Mouse (Mus musculus) midbrain, embryonic 15.5 days (tissue): Measurements from ENCODE around the gene Cr2. TPM values are rescaled to one million over a fixed set of nuclear protein-coding genes. Genes with fewer than 3 reads are reported as not detected.
"Not testable (repeated sequence)": the region's sequence is repeated elsewhere in the genome, so short reads cannot be mapped to it uniquely, and the experiment has no call there.

Experiments used
- ATAC-seq: fragments of 200-750 bp; cut with Nextera tagmentation; replicated peaks from 2 replicates; pipeline ENCODE4 v1.8.0; 2017; ENCODE audit warnings: moderate TSS enrichment
- H3K27ac ChIP-seq: fragments of 300-500 bp; sonication (generic); 2 replicates; pipeline ENCODE4 v1.5.1; 2015; ENCODE audit warnings: mild to moderate bottlenecking, inconsistent platforms
- H3K27me3 ChIP-seq: fragments of 300-500 bp; sonication (generic); replicated peaks from 2 replicates; pipeline ENCODE4 v1.6.1; 2015; ENCODE audit warnings: inconsistent platforms
- H3K36me3 ChIP-seq: fragments of 300-500 bp; sonication (generic); replicated peaks from 2 replicates; pipeline ENCODE4 v1.6.1; 2015; ENCODE audit warnings: inconsistent platforms
- H3K4me1 ChIP-seq: fragments of 300-500 bp; sonication (generic); 2 replicates; pipeline ENCODE4 v1.6.1; 2015; ENCODE audit warnings: inconsistent platforms
- H3K4me2 ChIP-seq: fragments of 300-500 bp; sonication (generic); 2 replicates; pipeline ENCODE4 v1.6.1; 2015; ENCODE audit warnings: inconsistent platforms, mild to moderate bottlenecking, moderate library complexity
- H3K4me3 ChIP-seq: fragments of 300-500 bp; sonication (generic); 2 replicates; pipeline ENCODE4 v1.5.1; 2015; ENCODE audit warnings: mild to moderate bottlenecking, inconsistent platforms
- H3K9ac ChIP-seq: fragments of 300-500 bp; sonication (generic); 2 replicates; pipeline ENCODE4 v1.6.1; 2015; ENCODE audit warnings: mild to moderate bottlenecking, inconsistent platforms
- H3K9me3 ChIP-seq: fragments of 300-500 bp; sonication (generic); 2 replicates; pipeline ENCODE4 v1.6.1; 2016; ENCODE audit warnings: inconsistent platforms
- WGBS: fragments of 180-500 bp; shearing (Covaris S2); methylation state at CpG from one replicate; pipeline ENCODE4 v1.1.7; 2015; ENCODE audit warnings: mixed read lengths; 5-methylcytosine and 5-hydroxymethylcytosine counted together
- polyA plus RNA-seq: library from polyadenylated mRNA; unstranded; fragments of >200 nt; fragmentation: Nextera tagmentation; extraction: Ambion mirVana; gene quantifications from 2 replicates; pipeline ENCODE4 v1.2.1, GENCODE M21; 2015

Gene Cr2
- 0.45 and 0.98 TPM in 2 replicates for polyA plus RNA-seq

- WGBS, result 7% methylated on average over 20 of the region's 20 CpGs
- peak within 1 kb of the TSS; percentile 69 for H3K4me2 ChIP-seq
- H3K9me3 ChIP-seq, result no peaks in the 10 kb centered on the region
- peak within 1 kb of the TSS; percentile 36 for H3K4me3 ChIP-seq
- no peaks in the 10 kb centered on the region for H3K27me3 ChIP-seq
- peak; percentile 99 for ATAC-seq
- H3K36me3 ChIP-seq, result no peaks in the 10 kb centered on the region
- peak within 1 kb of the TSS; percentile 4; the same call in 1 of the 2 replicates for H3K9ac ChIP-seq
- H3K27ac ChIP-seq, result no peak within 1 kb of the TSS
- peaks cover 6% of the 10 kb centered on the region for H3K4me1 ChIP-seq
Observed at GRCm38 (mm10) chr1:195175980-195176931, at the start of gene Cr2. Cr2 (minus strand) TSS chr1:195176716.

GRCm38 (mm10) chr1:195221781-195222180, 45.3 kb upstream of the Cr2 start:
- H3K4me1 ChIP-seq, result no peaks in the 10 kb centered on the region
- no peaks in the 10 kb centered on the region for H3K27me3 ChIP-seq
- 45% methylated on average over 2 of the region's 2 CpGs for WGBS
- H3K9ac ChIP-seq, result no peak overlapping the region
- no peaks in the 10 kb centered on the region for H3K36me3 ChIP-seq
- H3K4me2 ChIP-seq, result no peak overlapping the region
- no peak for ATAC-seq
- H3K27ac ChIP-seq, result no peak overlapping the region
- no peaks in the 10 kb centered on the region for H3K9me3 ChIP-seq
- no peak overlapping the region for H3K4me3 ChIP-seq

- not testable (repeated sequence) for H3K4me2 ChIP-seq, ATAC-seq, H3K36me3 ChIP-seq, H3K27me3 ChIP-seq, H3K4me1 ChIP-seq, H3K4me3 ChIP-seq, H3K9ac ChIP-seq, H3K9me3 ChIP-seq, H3K27ac ChIP-seq
- 67% methylated on average over 19 of the region's 19 CpGs for WGBS
Observed at GRCm38 (mm10) chr1:195212851-195213250, 36.3 kb upstream of the Cr2 start.

GRCm38 (mm10) chr1:195184746-195185145, 8.2 kb upstream of the Cr2 start:
- no peak overlapping the region for H3K9ac ChIP-seq

GRCm38 (mm10) chr1:195164996-195165755, 11.3 kb downstream of the Cr2 start:
- no peaks in the 10 kb centered on the region for H3K4me1 ChIP-seq
- no peak overlapping the region for H3K4me3 ChIP-seq
- no peaks in the 10 kb centered on the region for H3K9me3 ChIP-seq
- no peak for ATAC-seq
- H3K27ac ChIP-seq, result no peak overlapping the region
- no peak overlapping the region for H3K9ac ChIP-seq
- H3K4me2 ChIP-seq, result no peak overlapping the region
- WGBS, result 84% methylated on average over 9 of the region's 9 CpGs
- H3K27me3 ChIP-seq, result no peaks in the 10 kb centered on the region
- H3K36me3 ChIP-seq, result no peaks in the 10 kb centered on the region

More at GRCm38 (mm10) chr1:195184746-195185145, 8.2 kb upstream of the Cr2 start:
- H3K27ac ChIP-seq, result no peak overlapping the region
- H3K4me1 ChIP-seq, result no peaks in the 10 kb centered on the region
- no peaks in the 10 kb centered on the region for H3K36me3 ChIP-seq
- H3K9me3 ChIP-seq, result no peaks in the 10 kb centered on the region
- no peak overlapping the region for H3K4me3 ChIP-seq
- no peaks in the 10 kb centered on the region for H3K27me3 ChIP-seq
- no peak overlapping the region for H3K4me2 ChIP-seq
- ATAC-seq, result no peak

GRCm38 (mm10) chr1:195132070-195132469, 44.4 kb downstream of the Cr2 start:
- Histone ChIP-seq H3K27ac (peak overlapping the region; percentile 95; the same call in 1 of the 2 replicates), H3K4me2 (peak overlapping the region; percentile 55), H3K9me3 (no peaks in the 10 kb centered on the region), H3K36me3 (no peaks in the 10 kb centered on the region), H3K9ac (no peak overlapping the region), H3K4me3 (peak overlapping the region; percentile 70), H3K4me1 (peaks cover 20% of the 10 kb centered on the region), H3K27me3 (no peaks in the 10 kb centered on the region)
- WGBS, result 62% methylated on average over 3 of the region's 3 CpGs
- no peak for ATAC-seq

- Histone ChIP-seq H3K27me3 (no peaks in the 10 kb centered on the region), H3K36me3 (no peaks in the 10 kb centered on the region), H3K27ac (peak overlapping the region; percentile 95), H3K9me3 (no peaks in the 10 kb centered on the region), H3K9ac (peak overlapping the region; percentile 79), H3K4me3 (peak overlapping the region; percentile 70), H3K4me2 (peak overlapping the region; percentile 55), H3K4me1 (peaks cover 20% of the 10 kb centered on the region)
- 25% methylated on average over 4 of the region's 4 CpGs for WGBS
- ATAC-seq, result no peak
Observed at GRCm38 (mm10) chr1:195131675-195132015, 44.9 kb downstream of the Cr2 start.

GRCm38 (mm10) chr1:195130953-195131674, 45.4 kb downstream of the Cr2 start, which contains the start of gene Cr1l:
Cr1l (minus strand) TSS chr1:195131586.
- under 1% methylated on average over 31 of the region's 31 CpGs for WGBS
- ATAC-seq, result peak; percentile 100

GRCm38 (mm10) chr1:195130479-195130878, 46.0 kb downstream of the Cr2 start:
- H3K27ac ChIP-seq, result peak overlapping the region; percentile 95
- peak overlapping the region; percentile 55 for H3K4me2 ChIP-seq
- H3K27me3 ChIP-seq, result no peaks in the 10 kb centered on the region
- ATAC-seq, result peak; percentile 66
- peaks cover 20% of the 10 kb centered on the region for H3K4me1 ChIP-seq
- peak overlapping the region; percentile 79 for H3K9ac ChIP-seq
- H3K36me3 ChIP-seq, result no peaks in the 10 kb centered on the region
- H3K4me3 ChIP-seq, result peak overlapping the region; percentile 70
- WGBS, result 23% methylated on average over 2 of the region's 2 CpGs
- H3K9me3 ChIP-seq, result no peaks in the 10 kb centered on the region

More at GRCm38 (mm10) chr1:195130953-195131674, 45.4 kb downstream of the Cr2 start, which contains the start of gene Cr1l:
- H3K4me1 ChIP-seq, result peaks cover 20% of the 10 kb centered on the region
- H3K27me3 ChIP-seq, result no peaks in the 10 kb centered on the region
- peak within 1 kb of the TSS; percentile 55 for H3K4me2 ChIP-seq
- H3K27ac ChIP-seq, result peak within 1 kb of the TSS; percentile 95
- H3K9me3 ChIP-seq, result no peaks in the 10 kb centered on the region
- peak within 1 kb of the TSS; percentile 70 for H3K4me3 ChIP-seq
- H3K9ac ChIP-seq, result peak within 1 kb of the TSS; percentile 79
- no peaks in the 10 kb centered on the region for H3K36me3 ChIP-seq

- Histone ChIP-seq H3K4me3 (no peak overlapping the region), H3K27me3 (no peaks in the 10 kb centered on the region), H3K4me2 (no peak overlapping the region), H3K4me1 (peaks cover 20% of the 10 kb centered on the region), H3K36me3 (no peaks in the 10 kb centered on the region), H3K27ac (no peak overlapping the region), H3K9ac (no peak overlapping the region), H3K9me3 (no peaks in the 10 kb centered on the region)
- ATAC-seq, result no peak
- 78% methylated on average over 1 of the region's 1 CpGs for WGBS
Observed at GRCm38 (mm10) chr1:195129867-195130266, 46.6 kb downstream of the Cr2 start.

- Histone ChIP-seq H3K4me2 (no peak overlapping the region), H3K27ac (no peak overlapping the region), H3K4me1 (no peaks in the 10 kb centered on the region), H3K36me3 (0 out of 2 replicates have a peak, but pooled peaks cover 6% of the 10 kb centered on the region), H3K9ac (no peak overlapping the region), H3K4me3 (no peak overlapping the region), H3K9me3 (no peaks in the 10 kb centered on the region), H3K27me3 (no peaks in the 10 kb centered on the region)
- 92% methylated on average over 1 of the region's 1 CpGs for WGBS
- ATAC-seq, result no peak
Observed at GRCm38 (mm10) chr1:195114414-195114813, 62.1 kb downstream of the Cr2 start.
